Mouse (Mus musculus) lung, embryonic 14.5 days (tissue): ENCODE results near the gene Hist1h2aa. TPM values are rescaled to one million over a fixed set of nuclear protein-coding genes. Genes with fewer than 3 reads are reported as not detected.

Experiments used
- ATAC-seq: fragments of 200-750 bp; cut with Nextera tagmentation; 2 replicates; pipeline ENCODE4 v1.8.0; 2017; ENCODE audit warnings: mild to moderate bottlenecking, moderate TSS enrichment, moderate library complexity; ENCODE audit not compliant: insufficient read depth
- DNase-seq: peaks from one replicate; pipeline ENCODE4 v3.0.0-alpha.2; 2015
- H3K27ac ChIP-seq: fragments of 300-500 bp; sonication (generic); 2 replicates; pipeline ENCODE4 v1.5.1; 2014; ENCODE audit warnings: low read depth, mild to moderate bottlenecking, moderate library complexity
- H3K27me3 ChIP-seq: fragments of 300-500 bp; sonication (generic); 2 replicates; pipeline ENCODE4 v1.6.1; 2014; ENCODE audit warnings: low read length, control low read depth; ENCODE audit not compliant: insufficient read depth
- H3K36me3 ChIP-seq: fragments of 300-500 bp; sonication (generic); 2 replicates; pipeline ENCODE4 v1.6.1; 2014; ENCODE audit warnings: control low read depth; ENCODE audit not compliant: insufficient read depth
- H3K4me1 ChIP-seq: fragments of 300-500 bp; sonication (generic); 2 replicates; pipeline ENCODE4 v1.6.1; 2014; ENCODE audit warnings: antibody characterized with exemption, control low read depth; ENCODE audit not compliant: insufficient read depth
- H3K4me2 ChIP-seq: fragments of 300-500 bp; sonication (generic); 2 replicates; pipeline ENCODE4 v1.6.1; 2014; ENCODE audit warnings: mild to moderate bottlenecking
- H3K4me3 ChIP-seq: fragments of 300-500 bp; sonication (generic); 2 replicates; pipeline ENCODE4 v1.5.1; 2014; ENCODE audit warnings: low read depth, low read length
- H3K9ac ChIP-seq: fragments of 300-500 bp; sonication (generic); 2 replicates; pipeline ENCODE4 v1.6.1; 2014
- H3K9me3 ChIP-seq: fragments of 300-500 bp; sonication (generic); 2 replicates; pipeline ENCODE4 v1.6.1; 2016; ENCODE audit warnings: low read depth, low read length, control low read depth
- CTCF ChIP-seq: IDR thresholded peaks from 2 replicates; pipeline ENCODE4 v1.5.1; 2016; ENCODE audit warnings: antibody characterized with exemption, low read depth
- WGBS: fragments of 180-500 bp; shearing (Covaris S2); extraction: QIAGEN DNeasy Blood & Tissue Kit; methylation state at CpG from one replicate; pipeline ENCODE4 v1.1.7; 2014; 5-methylcytosine and 5-hydroxymethylcytosine counted together
- polyA plus RNA-seq: library from polyadenylated mRNA; unstranded; fragments of >200 nt; fragmentation: Nextera tagmentation; extraction: Ambion mirVana; gene quantifications from 2 replicates; pipeline ENCODE4 v1.2.1, GENCODE M21; 2014

Gene Hist1h2aa
- polyA plus RNA-seq, 1 experiment from 2014 or later = not detected

- 60% methylated on average over 2 of the region's 2 CpGs for WGBS
- no peak for TF ChIP-seq CTCF
- Histone ChIP-seq H3K9ac (no peak overlapping the region), H3K27ac (no peak overlapping the region), H3K9me3 (no peaks in the 10 kb centered on the region), H3K4me1 (peaks cover 3% of the 10 kb centered on the region; the same call in 1 of the 2 replicates), H3K36me3 (no peaks in the 10 kb centered on the region), H3K4me2 (no peak overlapping the region), H3K27me3 (no peaks in the 10 kb centered on the region), H3K4me3 (no peak overlapping the region)
- ATAC-seq = no peak
- no peak for DNase-seq
Observed at GRCm38 (mm10) chr13:23925792-23926191, 8.5 kb upstream of the Hist1h2aa start.

GRCm38 (mm10) chr13:23928637-23929036, 5.6 kb upstream of the Hist1h2aa start:
- no peaks in the 10 kb centered on the region for H3K27me3 ChIP-seq
- 30% methylated on average over 3 of the region's 3 CpGs for WGBS
- H3K4me2 ChIP-seq = peak overlapping the region; percentile 40
- H3K9me3 ChIP-seq = no peaks in the 10 kb centered on the region
- peak; percentile 93 for ATAC-seq
- no peak overlapping the region for H3K9ac ChIP-seq
- no peak overlapping the region for H3K4me3 ChIP-seq
- H3K4me1 ChIP-seq = peaks cover 3% of the 10 kb centered on the region; the same call in 1 of the 2 replicates
- no peak overlapping the region for H3K27ac ChIP-seq
- peak; percentile 71 for DNase-seq
- no peaks in the 10 kb centered on the region for H3K36me3 ChIP-seq
- no peak for TF ChIP-seq CTCF

- no peak for ATAC-seq
- Histone ChIP-seq H3K9me3 (no peaks in the 10 kb centered on the region), H3K36me3 (no peaks in the 10 kb centered on the region), H3K4me1 (peaks cover 3% of the 10 kb centered on the region; the same call in 1 of the 2 replicates), H3K4me2 (no peak overlapping the region), H3K4me3 (no peak overlapping the region), H3K27me3 (no peaks in the 10 kb centered on the region), H3K9ac (no peak overlapping the region), H3K27ac (no peak overlapping the region)
- DNase-seq = no peak
- no peak for TF ChIP-seq CTCF
- WGBS = 80% methylated on average over 9 of the region's 9 CpGs
Observed at GRCm38 (mm10) chr13:23930461-23930860, 3.8 kb upstream of the Hist1h2aa start.

DNA sequence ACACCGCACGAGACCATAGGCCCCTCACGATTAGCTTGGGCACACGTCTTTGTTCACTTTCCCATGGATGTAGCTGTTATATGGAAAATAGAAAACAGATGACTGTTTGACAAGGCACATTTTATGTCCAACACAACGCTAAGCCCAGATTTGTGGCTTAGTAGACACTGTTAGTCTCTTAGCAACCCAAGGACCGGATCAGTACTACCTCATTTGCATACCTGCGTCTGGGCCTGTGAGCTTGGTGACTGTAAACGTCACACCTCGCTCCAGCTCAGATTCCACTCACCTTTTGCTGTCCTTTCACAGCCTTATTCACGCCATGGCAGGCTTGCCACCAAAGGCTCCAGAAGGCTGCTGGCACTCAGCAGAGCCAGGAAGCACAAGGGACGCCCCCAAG, 3.4 kb upstream of the Hist1h2aa start:
- Histone ChIP-seq H3K36me3 (no peaks in the 10 kb centered on the region), H3K9ac (no peak overlapping the region), H3K9me3 (no peaks in the 10 kb centered on the region), H3K4me3 (no peak overlapping the region), H3K4me2 (no peak overlapping the region), H3K4me1 (peaks cover 3% of the 10 kb centered on the region; the same call in 1 of the 2 replicates), H3K27ac (no peak overlapping the region), H3K27me3 (no peaks in the 10 kb centered on the region)
- TF ChIP-seq CTCF = no peak
- DNase-seq (no peak), ATAC-seq (no peak)
- 64% methylated on average over 11 of the region's 11 CpGs for WGBS

GRCm38 (mm10) chr13:23933421-23934210, 646 bp upstream of the Hist1h2aa start, which contains the start of gene Hist1h2ba:
TSS of gene Hist1h2ba (minus strand) at chr13:23934156.
- H3K4me1 ChIP-seq = no peaks in the 10 kb centered on the region
- H3K4me3 ChIP-seq = no peak within 1 kb of the TSS
- ATAC-seq (no peak), DNase-seq (no peak)
- no peak within 1 kb of the TSS for H3K4me2 ChIP-seq
- no peak within 1 kb of the TSS for H3K27ac ChIP-seq
- no peaks in the 10 kb centered on the region for H3K36me3 ChIP-seq
- WGBS = 93% methylated on average over 37 of the region's 39 CpGs
- no peaks in the 10 kb centered on the region for H3K27me3 ChIP-seq
- H3K9ac ChIP-seq = no peak within 1 kb of the TSS
- no peak for TF ChIP-seq CTCF
- H3K9me3 ChIP-seq = no peaks in the 10 kb centered on the region

DNA sequence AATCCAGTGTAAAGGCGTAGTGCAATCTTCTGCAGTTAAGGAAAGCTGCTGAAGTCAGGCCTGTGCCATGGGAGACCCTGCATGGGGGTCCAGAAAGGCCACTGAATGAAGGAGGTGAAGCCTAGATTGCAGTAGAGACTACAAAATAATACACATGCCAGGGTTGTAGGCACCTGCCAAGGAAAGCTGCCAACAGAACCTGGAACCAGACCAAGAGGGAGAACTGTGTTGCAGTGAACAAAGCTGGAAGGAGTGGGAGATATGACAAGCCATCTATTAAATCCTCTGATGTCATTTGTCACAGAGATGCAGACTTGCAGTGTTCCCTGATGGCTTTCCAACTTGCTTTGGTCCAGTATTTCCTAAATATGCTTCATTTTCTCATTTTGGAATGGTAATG, 4.4 kb downstream of the Hist1h2aa start:
- Histone ChIP-seq H3K4me1 (no peaks in the 10 kb centered on the region), H3K27ac (no peak overlapping the region), H3K27me3 (no peaks in the 10 kb centered on the region), H3K36me3 (no peaks in the 10 kb centered on the region), H3K4me3 (no peak overlapping the region), H3K9ac (no peak overlapping the region), H3K4me2 (no peak overlapping the region), H3K9me3 (no peaks in the 10 kb centered on the region)
- WGBS = 72% methylated on average over 1 of the region's 1 CpGs
- DNase-seq (no peak), ATAC-seq (no peak)
- TF ChIP-seq CTCF = no peak

GRCm38 (mm10) chr13:23940291-23940690, 6.0 kb downstream of the Hist1h2aa start:
- no peak overlapping the region for H3K9ac ChIP-seq
- ATAC-seq (no peak), DNase-seq (peak; percentile 37)
- no peaks in the 10 kb centered on the region for H3K4me1 ChIP-seq
- no peak overlapping the region for H3K4me3 ChIP-seq
- H3K27ac ChIP-seq = no peak overlapping the region
- no peaks in the 10 kb centered on the region for H3K36me3 ChIP-seq
- H3K4me2 ChIP-seq = no peak overlapping the region
- no peaks in the 10 kb centered on the region for H3K9me3 ChIP-seq
- WGBS = 43% methylated on average over 6 of the region's 6 CpGs
- no peak for TF ChIP-seq CTCF
- H3K27me3 ChIP-seq = no peaks in the 10 kb centered on the region
